Mouse (Mus musculus): ENCODE measurements around the gene Pmepa1. TPM values are rescaled to one million over a fixed set of nuclear protein-coding genes. Genes with fewer than 3 reads are reported as not detected.

Gene Pmepa1
- polyA plus RNA-seq, 1 experiment, result 260 TPM

DNA sequence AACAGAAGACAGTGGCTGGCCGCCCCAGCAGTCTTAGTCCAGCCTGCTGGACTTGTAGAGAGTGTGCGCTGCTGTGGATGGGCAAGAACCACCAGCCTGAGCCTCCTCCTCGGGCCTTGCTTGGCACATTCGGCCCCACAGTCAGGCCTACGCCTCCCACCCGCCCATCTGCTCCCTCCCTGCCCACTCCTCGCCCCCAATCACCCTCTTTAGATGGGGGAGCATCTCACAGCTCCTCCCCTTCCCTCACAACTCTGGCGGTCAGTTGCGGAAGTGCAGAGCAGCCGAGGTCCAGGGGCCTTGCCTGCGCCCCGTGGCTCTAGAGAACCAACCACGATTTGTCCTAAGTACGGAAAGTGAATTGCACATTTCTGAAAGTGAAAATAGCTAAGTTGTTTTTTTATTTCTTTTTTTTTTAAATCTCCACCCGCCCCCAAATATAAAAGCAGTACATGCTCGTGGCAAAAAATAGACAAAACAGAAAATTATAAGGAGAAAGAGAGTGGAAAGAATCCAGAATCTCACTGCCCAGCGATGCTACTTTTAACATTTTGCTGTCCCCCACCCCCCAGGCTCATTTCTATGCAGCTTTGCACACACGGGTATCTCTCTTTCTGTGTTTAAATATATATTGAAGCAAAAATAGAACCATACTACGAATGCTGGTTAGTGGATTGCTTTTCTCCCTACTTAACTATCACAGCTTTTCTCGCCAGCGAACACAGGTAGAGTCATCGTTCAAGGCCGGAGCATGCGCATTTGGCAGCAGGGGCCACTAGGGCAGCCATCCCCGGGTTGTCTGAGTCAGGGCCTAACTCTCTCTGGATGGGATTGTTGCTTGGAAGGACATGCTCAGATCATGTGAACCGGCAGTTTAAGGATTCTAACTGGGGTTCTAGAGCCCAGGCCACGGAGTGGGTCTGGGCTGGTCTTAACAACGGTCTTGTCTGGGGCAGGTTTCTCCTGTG is 24.6 kb upstream of the Pmepa1 start:
- Histone ChIP-seq H3K4me3 (no peak overlapping the region), H3K4me2 (ENCODE audit: low read depth) (no peak overlapping the region), H3K27me3 (ENCODE audit: control insufficient read depth, insufficient read depth, insufficient read length) (no peaks in the 10 kb centered on the region), H3K79me2 (ENCODE audit: control insufficient read depth, insufficient read depth) (no peaks in the 10 kb centered on the region), H3ac (ENCODE audit: control insufficient read depth, insufficient read length) (no peak overlapping the region), H3K36me3 (ENCODE audit: control insufficient read depth, insufficient read depth) (no peaks in the 10 kb centered on the region)
- TF ChIP-seq USF1 (IDR thresholded peaks at IDR 0.05; ENCODE audit: low read depth) (no peak), E2F4 (IDR thresholded peaks at IDR 0.05; ENCODE audit: insufficient read depth) (no peak), REST (IDR thresholded peaks at IDR 0.05; ENCODE audit: insufficient read depth, insufficient read length) (no peak), SRF (IDR thresholded peaks at IDR 0.05; ENCODE audit: control insufficient read depth, insufficient read length, low read depth) (no peak), TCF12 (IDR thresholded peaks at IDR 0.05; ENCODE audit: insufficient read depth, poor library complexity, severe bottlenecking) (no peak), MYOG (IDR thresholded peaks at IDR 0.05; ENCODE audit: control insufficient read depth in 1 of 3, insufficient read depth in 1 of 3, insufficient read length in 2 of 3, low read depth in 2 of 3) (no peak), CEBPB (IDR thresholded peaks at IDR 0.05; ENCODE audit: insufficient read depth, poor library complexity, severe bottlenecking) (no peak), MAX (IDR thresholded peaks at IDR 0.05; ENCODE audit: low read depth) (no peak), TCF3 (IDR thresholded peaks at IDR 0.05; ENCODE audit: insufficient read length, low read depth) (no peak), POLR2A (IDR thresholded peaks at IDR 0.05; ENCODE audit: insufficient read length, low read depth) (no peak), POLR2AphosphoS2 (IDR thresholded peaks at IDR 0.05; ENCODE audit: insufficient read length, low read depth) (no peak), MYOD1 (IDR thresholded peaks at IDR 0.05; ENCODE audit: control insufficient read depth in 1 of 3, insufficient read length in 2 of 3, low read depth in 2 of 3) (no peak)

DNA sequence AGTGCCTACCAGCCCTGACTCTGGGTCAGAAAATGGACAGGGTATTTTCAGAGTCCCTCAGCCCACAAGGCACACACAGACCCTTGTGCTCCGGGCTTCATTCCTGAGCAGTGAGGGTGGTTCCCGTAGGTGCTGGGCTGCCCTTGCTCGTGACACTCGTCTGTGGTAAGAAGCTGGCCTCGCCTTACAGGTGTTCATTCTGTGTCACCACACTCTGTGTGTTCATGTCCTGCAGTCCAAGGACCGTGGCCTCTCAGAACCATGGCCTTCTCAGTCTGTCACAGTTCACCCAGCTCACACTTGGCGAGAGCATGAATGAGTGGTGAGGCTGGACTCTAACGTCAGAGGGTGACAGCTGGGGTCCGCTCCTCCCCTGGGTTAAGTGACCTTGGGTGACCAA is 20.1 kb upstream of the Pmepa1 start:
- Histone ChIP-seq H3K36me3 (ENCODE audit: control insufficient read depth, insufficient read depth) (no peaks in the 10 kb centered on the region), H3K4me2 (ENCODE audit: low read depth) (no peak overlapping the region), H3K27me3 (ENCODE audit: control insufficient read depth, insufficient read depth, insufficient read length) (no peaks in the 10 kb centered on the region), H3K4me3 (no peak overlapping the region), H3K79me2 (ENCODE audit: control insufficient read depth, insufficient read depth) (no peaks in the 10 kb centered on the region), H3ac (ENCODE audit: control insufficient read depth, insufficient read length) (no peak overlapping the region)
- TF ChIP-seq MYOD1 (IDR thresholded peaks at IDR 0.05; ENCODE audit: control insufficient read depth in 1 of 3, insufficient read length in 2 of 3, low read depth in 2 of 3) (peak in 2 of 3 experiments; percentile 6 to 27), POLR2A (IDR thresholded peaks at IDR 0.05; ENCODE audit: insufficient read length, low read depth) (no peak), MYOG (IDR thresholded peaks at IDR 0.05; ENCODE audit: control insufficient read depth in 1 of 3, insufficient read depth in 1 of 3, insufficient read length in 2 of 3, low read depth in 2 of 3) (peak in 1 of 3 experiments; percentile 10)

DNA sequence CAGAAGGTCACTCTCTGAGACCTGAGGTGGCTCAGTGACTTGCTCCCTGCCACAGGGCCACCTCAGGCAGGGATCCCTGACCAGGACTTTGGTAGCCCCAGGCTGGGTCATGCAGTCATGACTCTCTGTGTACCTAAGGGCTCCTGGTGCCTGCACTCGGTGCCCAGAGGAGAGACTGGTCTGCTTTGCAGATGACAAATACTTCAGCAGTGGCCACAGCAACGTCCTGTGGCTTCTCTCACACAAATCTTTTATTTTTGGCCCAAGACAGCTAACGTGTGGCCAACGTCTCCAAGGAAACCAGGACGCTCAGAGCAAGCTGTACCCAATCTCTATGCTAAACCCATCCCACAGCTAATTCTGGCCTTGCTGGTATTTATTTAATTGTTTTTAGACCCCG is 16.7 kb upstream of the Pmepa1 start:
- no peak overlapping the region for H3K4me3 ChIP-seq

DNA sequence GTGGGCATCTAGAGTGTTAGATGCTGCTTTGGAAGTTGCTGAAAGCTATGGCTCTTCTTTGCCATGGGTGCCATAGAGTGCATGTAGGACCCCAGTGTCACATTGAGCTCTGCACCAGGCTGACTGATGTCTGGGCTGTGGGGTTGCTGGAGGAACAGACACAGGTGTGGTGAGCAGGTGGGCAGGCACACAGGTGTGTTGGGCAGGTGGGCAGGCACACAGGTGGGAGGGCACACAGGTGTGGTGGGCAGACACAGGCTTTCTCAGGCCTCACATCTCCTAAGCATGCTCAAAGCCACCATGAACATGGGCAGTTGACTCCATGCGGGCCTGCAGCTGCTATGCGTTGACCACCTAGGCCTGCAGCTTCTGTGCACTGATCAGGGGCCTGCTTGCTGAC is 16.2 kb upstream of the Pmepa1 start:
- H3K27me3 ChIP-seq (ENCODE audit: control insufficient read depth, insufficient read depth, insufficient read length), result no peaks in the 10 kb centered on the region
- no peak overlapping the region for H3K4me3 ChIP-seq
- H3K36me3 ChIP-seq (ENCODE audit: control insufficient read depth, insufficient read depth), result no peaks in the 10 kb centered on the region
- TF ChIP-seq E2F4 (IDR thresholded peaks at IDR 0.05; ENCODE audit: insufficient read depth), result no peak
- no peak for TF ChIP-seq MAX (IDR thresholded peaks at IDR 0.05; ENCODE audit: low read depth)
- TF ChIP-seq MYOG (IDR thresholded peaks at IDR 0.05; ENCODE audit: control insufficient read depth in 1 of 3, insufficient read depth in 1 of 3, insufficient read length in 2 of 3, low read depth in 2 of 3), result peak in 2 of 3 experiments; percentile 86
- TF ChIP-seq MYOD1 (IDR thresholded peaks at IDR 0.05; ENCODE audit: control insufficient read depth in 1 of 3, insufficient read length in 2 of 3, low read depth in 2 of 3), result peak in 2 of 3 experiments; percentile 80 to 95
- TF ChIP-seq SRF (IDR thresholded peaks at IDR 0.05; ENCODE audit: control insufficient read depth, insufficient read length, low read depth), result no peak
- TF ChIP-seq TCF3 (IDR thresholded peaks at IDR 0.05; ENCODE audit: insufficient read length, low read depth), result peak; percentile 84
- no peak for TF ChIP-seq POLR2A (IDR thresholded peaks at IDR 0.05; ENCODE audit: insufficient read length, low read depth)
- no peak for TF ChIP-seq TCF12 (IDR thresholded peaks at IDR 0.05; ENCODE audit: insufficient read depth, poor library complexity, severe bottlenecking)
- TF ChIP-seq POLR2AphosphoS2 (IDR thresholded peaks at IDR 0.05; ENCODE audit: insufficient read length, low read depth), result no peak
- no peak for TF ChIP-seq REST (IDR thresholded peaks at IDR 0.05; ENCODE audit: insufficient read depth, insufficient read length)
- no peak for TF ChIP-seq USF1 (IDR thresholded peaks at IDR 0.05; ENCODE audit: low read depth)
- TF ChIP-seq CEBPB (IDR thresholded peaks at IDR 0.05; ENCODE audit: insufficient read depth, poor library complexity, severe bottlenecking), result no peak
- H3K4me2 ChIP-seq (ENCODE audit: low read depth), result no peak overlapping the region
- H3ac ChIP-seq (ENCODE audit: control insufficient read depth, insufficient read length), result no peak overlapping the region
- no peaks in the 10 kb centered on the region for H3K79me2 ChIP-seq (ENCODE audit: control insufficient read depth, insufficient read depth)

More for the DNA sequence above, 16.7 kb upstream of the Pmepa1 start:
- Histone ChIP-seq H3ac (ENCODE audit: control insufficient read depth, insufficient read length) (no peak overlapping the region), H3K27me3 (ENCODE audit: control insufficient read depth, insufficient read depth, insufficient read length) (no peaks in the 10 kb centered on the region), H3K36me3 (ENCODE audit: control insufficient read depth, insufficient read depth) (no peaks in the 10 kb centered on the region), H3K4me2 (ENCODE audit: low read depth) (no peak overlapping the region), H3K79me2 (ENCODE audit: control insufficient read depth, insufficient read depth) (no peaks in the 10 kb centered on the region)
- TF ChIP-seq MYOG (IDR thresholded peaks at IDR 0.05; ENCODE audit: control insufficient read depth in 1 of 3, insufficient read depth in 1 of 3, insufficient read length in 2 of 3, low read depth in 2 of 3) (no peak), USF1 (IDR thresholded peaks at IDR 0.05; ENCODE audit: low read depth) (no peak), SRF (IDR thresholded peaks at IDR 0.05; ENCODE audit: control insufficient read depth, insufficient read length, low read depth) (no peak), MYOD1 (IDR thresholded peaks at IDR 0.05; ENCODE audit: control insufficient read depth in 1 of 3, insufficient read length in 2 of 3, low read depth in 2 of 3) (no peak), POLR2AphosphoS2 (IDR thresholded peaks at IDR 0.05; ENCODE audit: insufficient read length, low read depth) (no peak), MAX (IDR thresholded peaks at IDR 0.05; ENCODE audit: low read depth) (no peak), CEBPB (IDR thresholded peaks at IDR 0.05; ENCODE audit: insufficient read depth, poor library complexity, severe bottlenecking) (no peak), TCF3 (IDR thresholded peaks at IDR 0.05; ENCODE audit: insufficient read length, low read depth) (no peak), E2F4 (IDR thresholded peaks at IDR 0.05; ENCODE audit: insufficient read depth) (no peak), POLR2A (IDR thresholded peaks at IDR 0.05; ENCODE audit: insufficient read length, low read depth) (no peak)
